Mouse (Mus musculus): ENCODE results near the gene Hist1h2ag. TPM values are rescaled to one million over a fixed set of nuclear protein-coding genes. Genes with fewer than 3 reads are reported as not detected.

Hist1h2ag gene
- polyA plus RNA-seq, 1 experiment from 2014 or later, result 84.6 TPM

Small RNAs within 50 kb of the gene (microRNA-seq; reads per million reads assigned to microRNA genes)
- gene Gm26300 (not detected), gene Gm44390 (not detected), gene Gm44486 (not detected)

Other genes starting within 250 kb of the Hist1h2ag start
- 23.9 and 32.5 TPM in 2 replicates for gene Hist1h2bq, start 232.7 kb downstream of the Hist1h2ag start, polyA plus RNA-seq (2016; fragmentation: Nextera tagmentation; extraction: Ambion mirVana)
- not detected in 2 replicates for gene Hist1h2ao, start 232.5 kb downstream of the Hist1h2ag start, polyA plus RNA-seq (2016; fragmentation: Nextera tagmentation; extraction: Ambion mirVana)
- gene Hist1h4m, start 231.2 kb downstream of the Hist1h2ag start, polyA plus RNA-seq (2016; fragmentation: Nextera tagmentation; extraction: Ambion mirVana), result not detected in 2 replicates
- 12.5 and 13.8 TPM in 2 replicates for gene Hist1h4n, start 210.7 kb downstream of the Hist1h2ag start, polyA plus RNA-seq (2016; fragmentation: Nextera tagmentation; extraction: Ambion mirVana)
- 6,142 and 6,230 TPM in 2 replicates for gene Hist1h2ap, start 209.4 kb downstream of the Hist1h2ag start, polyA plus RNA-seq (2016; fragmentation: Nextera tagmentation; extraction: Ambion mirVana)
- 24.5 and 30.9 TPM in 2 replicates for gene Hist1h2br, start 209.2 kb downstream of the Hist1h2ag start, polyA plus RNA-seq (2016; fragmentation: Nextera tagmentation; extraction: Ambion mirVana)
- gene Zfp184, start 97.8 kb downstream of the Hist1h2ag start, polyA plus RNA-seq (2016; fragmentation: Nextera tagmentation; extraction: Ambion mirVana), result 24.5 and 26.7 TPM in 2 replicates
- 0.13 TPM in 1 of 2 replicates, not detected in the other for gene Pom121l2, start 61.8 kb downstream of the Hist1h2ag start, polyA plus RNA-seq (2016; fragmentation: Nextera tagmentation; extraction: Ambion mirVana)
- gene Prss16, start 33.2 kb downstream of the Hist1h2ag start, polyA plus RNA-seq (2016; fragmentation: Nextera tagmentation; extraction: Ambion mirVana), result 0.28 TPM in 1 of 2 replicates, not detected in the other
- gene Hist1h2ah, start 7.4 kb downstream of the Hist1h2ag start, polyA plus RNA-seq (2016; fragmentation: Nextera tagmentation; extraction: Ambion mirVana), result 7.0 and 22.0 TPM in 2 replicates
- gene Hist1h2bk, start 7.1 kb downstream of the Hist1h2ag start, polyA plus RNA-seq (2016; fragmentation: Nextera tagmentation; extraction: Ambion mirVana), result 10.0 and 10.5 TPM in 2 replicates
- 44.5 and 46.9 TPM in 2 replicates for gene Hist1h4i, start 1.6 kb downstream of the Hist1h2ag start, polyA plus RNA-seq (2016; fragmentation: Nextera tagmentation; extraction: Ambion mirVana)
- 13.1 and 15.8 TPM in 2 replicates for gene Hist1h2bj, start 270 bp upstream of the Hist1h2ag start, polyA plus RNA-seq (2016; fragmentation: Nextera tagmentation; extraction: Ambion mirVana)
- not detected in 2 replicates for gene Vmn1r188, start 41.5 kb upstream of the Hist1h2ag start, polyA plus RNA-seq (2016; fragmentation: Nextera tagmentation; extraction: Ambion mirVana)
- gene Vmn1r189, start 62.9 kb upstream of the Hist1h2ag start, polyA plus RNA-seq (2016; fragmentation: Nextera tagmentation; extraction: Ambion mirVana), result not detected in 2 replicates
- not detected in 2 replicates for gene Vmn1r191, start 141.0 kb upstream of the Hist1h2ag start, polyA plus RNA-seq (2016; fragmentation: Nextera tagmentation; extraction: Ambion mirVana)
- not detected in 2 replicates for gene Vmn1r192, start 148.2 kb upstream of the Hist1h2ag start, polyA plus RNA-seq (2016; fragmentation: Nextera tagmentation; extraction: Ambion mirVana)
- not detected in 2 replicates for gene Vmn1r193, start 180.2 kb upstream of the Hist1h2ag start, polyA plus RNA-seq (2016; fragmentation: Nextera tagmentation; extraction: Ambion mirVana)
- not detected in 2 replicates for gene Vmn1r194, start 201.3 kb upstream of the Hist1h2ag start, polyA plus RNA-seq (2016; fragmentation: Nextera tagmentation; extraction: Ambion mirVana)
- not detected in 2 replicates for gene Vmn1r195, start 227.6 kb upstream of the Hist1h2ag start, polyA plus RNA-seq (2016; fragmentation: Nextera tagmentation; extraction: Ambion mirVana)
- gene Vmn1r196, start 247.0 kb upstream of the Hist1h2ag start, polyA plus RNA-seq (2016; fragmentation: Nextera tagmentation; extraction: Ambion mirVana), result not detected in 2 replicates

Measured in forebrain, embryonic 12.5 days (tissue).